8 mouse cellular contexts compared by ENCODE assay signal in genomic region chr3:138815127-138815837, GRCm38 (mm10).
DNase-seq lines count a peak whose midpoint lies in the region; ATAC-seq and TF ChIP-seq lines count a peak whose summit lies in the region.

No protein-coding gene starts in this region.

- H3K4me3 ChIP-seq in layer of hippocampus, adult 2 months, result no peak overlapping the region

- TF ChIP-seq CTCF in layer of hippocampus, adult 2 months (conservative IDR thresholded peaks at IDR 0.05), result no peak

- H3K27ac ChIP-seq in layer of hippocampus, adult 2 months, result peak overlapping the region; percentile 56

- ATAC-seq in megakaryocyte, adult 5-6 weeks (ENCODE audit: poor library complexity, severe bottlenecking), result peak; percentile 56
- no peak for ATAC-seq in erythroblast, adult 5-6 weeks (replicated peaks; ENCODE audit: low FRiP score, poor library complexity, severe bottlenecking)

- DNase-seq in layer of hippocampus, adult 2 months (ENCODE audit: low spot score in 2 of 2), result no peak
- no peak for DNase-seq in layer of hippocampus, postnatal 36 days
- DNase-seq in cerebellum, adult 11-12 months, result peak; percentile 85
- peak; percentile 62 for DNase-seq in heart, adult 8-10 months (ENCODE audit: low spot score)
- no peak for DNase-seq in embryo, embryonic 9.5 days (ENCODE audit: extremely low spot score)
- no peak for DNase-seq in adrenal gland, postnatal 25 days

Comparison
In these comparisons a context has a peak if more than half of its experiments do, and no peak if none do; other contexts are left out.
1. DNase-seq: peak in cerebellum, adult 11-12 months (single experiment) and heart, adult 8-10 months (single experiment); none in layer of hippocampus, adult 2 months (0 of 2), layer of hippocampus, postnatal 36 days (0 of 2), embryo, embryonic 9.5 days (single experiment) and adrenal gland, postnatal 25 days (single experiment).